Mouse (Mus musculus) kidney, adult 2 months (tissue): Measurements from ENCODE around the gene Nos1. TPM values are rescaled to one million over a fixed set of nuclear protein-coding genes. Genes with fewer than 3 reads are reported as not detected.

Experiments
- DNase-seq: peaks from one replicate; pipeline ENCODE4 v3.0.0; 2021
- H3K27ac ChIP-seq: fragments of 200-500 bp; 2 replicates; pipeline ENCODE4 v1.5.1; 2012; ENCODE audit warnings: low read depth, low read length, control low read depth, inconsistent platforms; ENCODE audit not compliant: insufficient read depth
- H3K27me3 ChIP-seq: fragments of 200-500 bp; replicated peaks from 2 replicates; pipeline ENCODE4 v1.6.1; 2012; ENCODE audit warnings: mild to moderate bottlenecking, moderate library complexity, low read length, inconsistent platforms; ENCODE audit not compliant: control insufficient read depth, insufficient read depth
- H3K36me3 ChIP-seq: fragments of 200-500 bp; 2 replicates; pipeline ENCODE4 v1.6.1; 2012; ENCODE audit warnings: mild to moderate bottlenecking, moderate library complexity, low read length, inconsistent platforms; ENCODE audit not compliant: control insufficient read depth, insufficient read depth
- H3K4me1 ChIP-seq: fragments of 200-500 bp; 2 replicates; pipeline ENCODE4 v1.6.1; 2011; ENCODE audit warnings: low read length; ENCODE audit not compliant: control insufficient read depth, insufficient read depth
- H3K4me3 ChIP-seq: fragments of 200-500 bp; 2 replicates; pipeline ENCODE4 v1.5.1; 2011; ENCODE audit warnings: mild to moderate bottlenecking, low read depth, low read length, control low read depth; ENCODE audit not compliant: insufficient read depth
- CTCF ChIP-seq: fragments of 200-500 bp; conservative IDR thresholded peaks from 2 replicates; pipeline ENCODE4 v1.5.1; 2011; ENCODE audit warnings: low read depth, mild to moderate bottlenecking, control low read depth, low read length, moderate library complexity, mixed read lengths; ENCODE audit not compliant: insufficient read depth, insufficient read length
- POLR2A ChIP-seq: fragments of 200-500 bp; IDR thresholded peaks from one replicate; pipeline ENCODE4 v1.6.1; 2011; ENCODE audit warnings: low read depth, low read length, control low read depth
- WGBS: fragments of 180-500 bp; shearing (Covaris S2); methylation state at CpG from one replicate; pipeline ENCODE4 v1.1.7; 2018; 5-methylcytosine and 5-hydroxymethylcytosine counted together
- polyA plus RNA-seq: library from polyadenylated mRNA; depleted of rRNA; stranded (reverse); fragments of >200 nt; gene quantifications from 2 replicates; pipeline ENCODE4 v1.2.3, GENCODE M21; 2012

Gene Nos1
- polyA plus RNA-seq, 1 experiment, result 0.67 TPM

DNA sequence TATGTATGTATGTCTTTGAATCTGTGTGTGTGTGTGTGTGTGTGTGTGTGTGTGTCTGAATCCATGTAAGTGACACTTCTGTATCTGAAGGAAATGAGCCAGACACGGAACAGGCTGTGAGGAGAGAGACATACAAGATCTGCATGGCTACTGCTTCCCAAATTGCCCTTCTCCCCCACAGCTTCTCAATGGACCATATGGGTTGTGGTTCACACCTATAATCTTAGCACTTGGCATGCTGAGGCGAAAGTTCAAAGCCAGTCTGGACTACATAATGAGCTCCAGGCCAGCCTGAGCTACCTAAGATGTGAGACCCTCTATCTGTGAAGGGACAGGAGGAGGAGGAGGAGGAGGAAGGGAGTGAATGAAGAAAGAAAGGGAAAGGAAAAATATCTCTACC is 151.4 kb downstream of the Nos1 start:
- H3K27me3 ChIP-seq, result no peaks in the 10 kb centered on the region
- TF ChIP-seq CTCF, result no peak
- no peak for TF ChIP-seq POLR2A
- H3K36me3 ChIP-seq, result no peaks in the 10 kb centered on the region
- no peak overlapping the region for H3K27ac ChIP-seq
- WGBS, result 86% methylated on average over 2 of the region's 2 CpGs
- H3K4me1 ChIP-seq, result no peaks in the 10 kb centered on the region
- no peak overlapping the region for H3K4me3 ChIP-seq
- no peak for DNase-seq

DNA sequence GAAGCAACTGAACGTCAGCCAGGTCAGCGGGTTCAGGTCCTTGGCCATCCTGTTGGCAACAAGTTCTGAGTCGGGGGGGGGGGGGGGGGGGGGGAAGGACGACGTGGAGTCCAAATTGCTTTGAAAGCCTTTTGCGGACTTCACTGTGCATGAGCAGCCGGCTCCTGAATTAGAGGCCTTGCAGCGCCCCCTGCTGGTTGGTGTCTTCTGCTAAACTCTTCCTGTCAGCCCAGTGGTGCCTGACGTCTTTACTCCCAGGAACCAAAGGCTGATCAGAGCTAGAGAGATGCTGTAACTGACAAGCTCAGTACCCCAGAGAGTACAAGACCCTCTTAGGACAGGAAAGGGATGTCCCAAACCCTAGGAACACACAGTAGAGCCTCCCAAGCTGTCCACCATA is 152.0 kb downstream of the Nos1 start:
- WGBS, result 0% methylated on average over 9 of the region's 9 CpGs
- Histone ChIP-seq H3K27ac (no peak overlapping the region), H3K4me1 (no peaks in the 10 kb centered on the region), H3K27me3 (no peaks in the 10 kb centered on the region), H3K4me3 (no peak overlapping the region), H3K36me3 (no peaks in the 10 kb centered on the region)
- TF ChIP-seq POLR2A (no peak), CTCF (peak; percentile 73)
- DNase-seq, result peak; percentile 80

DNA sequence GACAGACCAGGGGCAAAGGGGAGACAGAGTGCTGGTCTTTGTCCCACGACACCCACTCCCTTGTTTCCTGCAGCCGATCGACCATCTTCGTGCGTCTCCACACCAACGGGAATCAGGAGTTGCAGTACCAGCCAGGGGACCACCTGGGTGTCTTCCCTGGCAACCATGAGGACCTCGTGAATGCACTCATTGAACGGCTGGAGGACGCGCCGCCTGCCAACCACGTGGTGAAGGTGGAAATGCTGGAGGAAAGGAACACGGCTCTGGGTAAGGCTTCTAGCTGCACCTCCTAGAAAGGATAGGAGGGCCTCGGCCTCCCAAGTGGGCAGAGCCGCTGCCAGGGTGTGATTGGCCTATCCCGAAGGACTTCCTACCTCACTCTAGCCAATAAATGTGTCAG is 155.5 kb downstream of the Nos1 start:
- no peak for TF ChIP-seq CTCF
- TF ChIP-seq POLR2A, result no peak
- 71% methylated on average over 16 of the region's 16 CpGs for WGBS

DNA sequence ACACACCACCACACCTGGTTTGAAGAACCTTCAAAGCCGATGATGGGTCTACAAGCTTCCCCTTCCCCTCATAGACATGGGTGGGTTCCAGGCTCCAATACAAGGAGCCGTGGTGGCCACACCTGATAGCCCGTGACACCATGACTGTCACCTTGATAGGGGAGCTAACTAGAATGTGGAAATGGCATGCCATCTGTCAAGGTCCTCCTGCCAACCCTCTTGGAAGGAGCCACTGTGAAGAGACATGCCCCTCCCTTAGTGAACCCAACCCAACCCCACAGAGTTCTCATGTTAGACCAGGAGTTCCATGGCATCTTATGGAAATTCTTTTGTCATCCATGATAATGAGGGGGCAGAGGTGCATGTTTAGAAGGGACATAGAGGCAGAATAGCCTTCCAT is 156.4 kb downstream of the Nos1 start:
- H3K36me3 ChIP-seq, result no peaks in the 10 kb centered on the region
- no peak for DNase-seq
- no peak overlapping the region for H3K4me3 ChIP-seq
- no peaks in the 10 kb centered on the region for H3K27me3 ChIP-seq
- TF ChIP-seq CTCF (no peak), POLR2A (no peak)
- no peaks in the 10 kb centered on the region for H3K4me1 ChIP-seq
- H3K27ac ChIP-seq, result no peak overlapping the region
- WGBS, result 83% methylated on average over 3 of the region's 3 CpGs

More for the DNA sequence above, 155.5 kb downstream of the Nos1 start:
- H3K27me3 ChIP-seq, result no peaks in the 10 kb centered on the region
- no peaks in the 10 kb centered on the region for H3K4me1 ChIP-seq
- no peaks in the 10 kb centered on the region for H3K36me3 ChIP-seq
- H3K27ac ChIP-seq, result no peak overlapping the region
- DNase-seq, result no peak
- H3K4me3 ChIP-seq, result no peak overlapping the region

DNA sequence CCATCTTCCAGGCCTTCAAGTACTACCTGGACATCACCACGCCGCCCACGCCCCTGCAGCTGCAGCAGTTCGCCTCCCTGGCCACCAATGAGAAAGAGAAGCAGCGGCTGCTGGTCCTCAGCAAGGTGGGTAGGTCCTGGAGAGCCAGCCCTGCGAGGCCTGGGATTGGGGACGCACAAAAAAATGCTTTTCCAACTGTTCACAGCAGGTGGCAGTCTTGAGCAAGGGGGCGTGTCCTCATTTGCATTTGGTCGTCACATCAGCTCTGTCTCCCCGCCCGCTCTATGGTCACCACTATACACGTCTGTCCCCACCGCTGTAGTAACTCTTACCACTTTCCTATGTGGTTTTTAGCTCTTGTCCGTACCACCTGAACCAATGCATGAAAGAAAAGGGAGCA is 157.3 kb downstream of the Nos1 start:
- peak; percentile 53 for DNase-seq
- H3K4me1 ChIP-seq, result no peaks in the 10 kb centered on the region
- peak overlapping the region; percentile 19; the same call in 1 of the 2 replicates for H3K4me3 ChIP-seq
- H3K27ac ChIP-seq, result no peak overlapping the region
- no peaks in the 10 kb centered on the region for H3K36me3 ChIP-seq
- no peaks in the 10 kb centered on the region for H3K27me3 ChIP-seq
- TF ChIP-seq CTCF, result peak; percentile 90
- no peak for TF ChIP-seq POLR2A
- WGBS, result 18% methylated on average over 14 of the region's 14 CpGs

DNA sequence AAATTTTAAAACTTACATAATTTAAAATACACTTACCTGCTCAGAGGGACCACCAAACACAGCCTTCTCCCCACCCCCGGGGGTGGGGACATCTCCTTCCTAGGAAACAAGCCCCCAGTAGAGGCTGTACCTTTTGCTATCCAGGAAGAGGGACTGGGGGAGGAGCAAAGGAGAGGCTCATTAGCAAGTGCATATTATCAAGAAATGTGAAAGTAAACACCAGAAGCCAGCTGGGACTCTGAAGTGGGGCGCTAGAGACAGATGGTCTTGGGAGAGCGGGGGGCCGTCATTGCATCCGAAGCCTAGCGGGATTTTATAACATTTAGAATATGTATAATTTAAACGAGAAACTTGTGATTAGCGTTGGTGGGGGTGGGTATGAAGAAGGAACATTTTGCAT is 158.6 kb downstream of the Nos1 start:
- no peaks in the 10 kb centered on the region for H3K27me3 ChIP-seq
- H3K4me1 ChIP-seq, result no peaks in the 10 kb centered on the region
- WGBS, result 88% methylated on average over 8 of the region's 8 CpGs
- H3K27ac ChIP-seq, result no peak overlapping the region
- DNase-seq, result no peak
- H3K36me3 ChIP-seq, result no peaks in the 10 kb centered on the region
- TF ChIP-seq POLR2A (no peak), CTCF (no peak)
- H3K4me3 ChIP-seq, result no peak overlapping the region

DNA sequence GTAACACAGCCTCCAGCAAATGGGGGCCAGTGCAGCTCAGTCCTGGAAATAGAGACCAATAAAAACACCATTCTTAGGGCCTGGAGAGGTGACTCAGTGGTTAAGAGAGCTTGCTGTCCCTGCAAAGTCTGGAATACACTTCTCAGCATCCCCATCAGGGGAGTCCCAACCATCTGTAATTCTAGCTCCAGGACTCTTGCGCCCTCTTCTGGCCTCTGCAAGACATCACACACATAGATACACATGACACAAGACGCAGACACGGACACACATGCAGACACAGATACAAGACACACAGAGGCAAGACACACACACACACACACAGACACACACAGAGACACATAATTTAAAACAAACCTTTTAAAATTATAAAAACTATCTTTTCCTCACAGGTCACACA is 160.7 kb downstream of the Nos1 start:
- Histone ChIP-seq H3K27ac (no peak overlapping the region), H3K36me3 (no peaks in the 10 kb centered on the region), H3K27me3 (no peaks in the 10 kb centered on the region), H3K4me1 (no peaks in the 10 kb centered on the region), H3K4me3 (no peak overlapping the region)
- no peak for TF ChIP-seq POLR2A
- no peak for TF ChIP-seq CTCF
- WGBS, result 80% methylated on average over 3 of the region's 3 CpGs
- DNase-seq, result no peak

DNA sequence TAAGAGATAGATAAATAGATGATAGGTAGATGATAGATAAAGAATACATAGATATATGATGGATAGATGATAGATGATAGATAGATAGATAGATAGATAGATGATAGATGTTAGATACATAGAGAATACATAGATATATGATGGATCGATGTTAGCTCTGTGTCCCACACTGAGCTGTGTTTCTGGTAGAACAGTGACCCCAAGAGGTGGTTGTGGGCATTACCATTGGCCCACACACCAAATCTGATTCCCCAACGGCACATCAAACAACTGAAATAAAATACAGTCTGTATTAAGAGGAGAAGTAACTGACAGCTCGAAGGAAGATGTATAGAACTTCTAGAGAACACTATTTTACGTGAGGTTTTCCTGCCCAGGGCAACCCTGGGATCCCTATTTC is 165.8 kb downstream of the Nos1 start:
- WGBS, result 11% methylated on average over 4 of the region's 4 CpGs
- peak; percentile 40 for DNase-seq
- Histone ChIP-seq H3K4me3 (no peak overlapping the region), H3K27me3 (no peaks in the 10 kb centered on the region), H3K4me1 (no peaks in the 10 kb centered on the region), H3K27ac (no peak overlapping the region), H3K36me3 (no peaks in the 10 kb centered on the region)
- no peak for TF ChIP-seq POLR2A
- peak; percentile 87 for TF ChIP-seq CTCF
